Mouse (Mus musculus) forebrain, postnatal 0 days (tissue): ENCODE data around the gene Tmem178b. TPM values are rescaled to one million over a fixed set of nuclear protein-coding genes. Genes with fewer than 3 reads are reported as not detected.

ENCODE experiments used
- ATAC-seq: fragments of 200-750 bp; cut with Nextera tagmentation; 2 replicates; pipeline ENCODE4 v1.8.0; 2017; ENCODE audit warnings: mild to moderate bottlenecking, moderate library complexity
- DNase-seq: peaks from one replicate; pipeline ENCODE4 v3.0.0-alpha.2; 2015
- H3K27ac ChIP-seq: fragments of 300-500 bp; sonication (generic); 2 replicates; pipeline ENCODE4 v1.5.1; 2014; ENCODE audit warnings: low read depth, mild to moderate bottlenecking, antibody characterized with exemption, low read length, moderate library complexity, mixed read lengths
- H3K27me3 ChIP-seq: fragments of 300-500 bp; sonication (generic); 2 replicates; pipeline ENCODE4 v1.6.1; 2014; ENCODE audit warnings: mild to moderate bottlenecking, low read length, mixed read lengths; ENCODE audit not compliant: insufficient read depth
- H3K36me3 ChIP-seq: fragments of 300-500 bp; sonication (generic); 2 replicates; pipeline ENCODE4 v1.6.1; 2014; ENCODE audit warnings: mild to moderate bottlenecking, moderate library complexity; ENCODE audit not compliant: insufficient read depth
- H3K4me1 ChIP-seq: fragments of 300-500 bp; sonication (generic); 2 replicates; pipeline ENCODE4 v1.6.1; 2014; ENCODE audit warnings: antibody characterized with exemption; ENCODE audit not compliant: insufficient read depth
- H3K4me2 ChIP-seq: fragments of 300-500 bp; sonication (generic); 2 replicates; pipeline ENCODE4 v1.6.1; 2014; ENCODE audit warnings: low read depth, mild to moderate bottlenecking, moderate library complexity
- H3K4me3 ChIP-seq: fragments of 300-500 bp; sonication (generic); 2 replicates; pipeline ENCODE4 v1.5.1; 2014; ENCODE audit warnings: low read depth, low read length, mixed read lengths
- H3K9ac ChIP-seq: fragments of 300-500 bp; sonication (generic); 2 replicates; pipeline ENCODE4 v1.6.1; 2014; ENCODE audit warnings: mild to moderate bottlenecking
- H3K9me3 ChIP-seq: fragments of 300-500 bp; sonication (generic); 2 replicates; pipeline ENCODE4 v1.6.1; 2016; ENCODE audit warnings: low read length
- CTCF ChIP-seq: sonication (generic); IDR thresholded peaks from 2 replicates; pipeline ENCODE4 v1.5.1; 2016; ENCODE audit warnings: antibody characterized with exemption, control low read depth, low read depth
- WGBS: fragments of 180-500 bp; shearing (Covaris S2); extraction: QIAGEN DNeasy Blood & Tissue Kit; methylation state at CpG from one replicate; pipeline ENCODE4 v1.1.7; 2014; 5-methylcytosine and 5-hydroxymethylcytosine counted together
- polyA plus RNA-seq: library from polyadenylated mRNA; unstranded; fragments of >200 nt; fragmentation: Nextera tagmentation; extraction: Ambion mirVana; gene quantifications from 2 replicates; pipeline ENCODE4 v1.2.1, GENCODE M21; 2015
- total RNA-seq: library from RNA; depleted of rRNA; stranded (reverse); fragments of >200 nt; gene quantifications from 2 replicates; pipeline ENCODE4 v1.2.3, GENCODE M21; 2014

Gene Tmem178b
- total and polyA plus RNA-seq, 2 experiments from 2014 or later = 25.1 to 133 TPM

- no peaks in the 10 kb centered on the region for H3K36me3 ChIP-seq
- H3K27me3 ChIP-seq = no peaks in the 10 kb centered on the region
- H3K4me2 ChIP-seq = no peak overlapping the region
- no peak overlapping the region for H3K27ac ChIP-seq
- H3K9me3 ChIP-seq = no peaks in the 10 kb centered on the region
- DNase-seq (no peak), ATAC-seq (peak; percentile 34; the same call in 1 of the 2 replicates)
- H3K4me3 ChIP-seq = no peak overlapping the region
- no peak for TF ChIP-seq CTCF
- H3K9ac ChIP-seq = no peak overlapping the region
- 62% methylated on average over 4 of the region's 4 CpGs for WGBS
- no peaks in the 10 kb centered on the region for H3K4me1 ChIP-seq
These were observed 304.8 kb downstream of the Tmem178b start for GRCm38 (mm10) chr6:40177870-40178269.

DNA sequence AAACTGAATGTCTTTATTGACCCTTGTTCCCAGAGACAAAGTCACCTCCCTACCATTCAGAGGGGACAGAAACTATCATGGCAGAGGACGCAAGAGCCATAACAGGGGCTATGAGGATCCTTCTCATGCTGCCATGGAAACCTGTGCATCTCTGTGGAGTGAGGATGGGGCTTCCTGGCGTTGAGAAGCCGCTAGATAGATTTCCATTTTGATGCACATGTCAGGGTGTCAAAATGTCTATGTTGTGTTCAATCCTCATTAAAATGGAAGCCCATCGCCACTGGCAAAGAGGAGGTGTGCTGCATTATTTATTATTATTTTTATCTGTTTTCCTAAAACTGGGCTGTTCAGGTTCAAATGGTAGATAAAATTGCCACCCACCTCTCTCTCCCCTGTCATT, 307.5 kb downstream of the Tmem178b start:
- H3K4me2 ChIP-seq = no peak overlapping the region
- no peak overlapping the region for H3K27ac ChIP-seq
- no peak overlapping the region for H3K4me3 ChIP-seq
- no peak overlapping the region for H3K9ac ChIP-seq
- no peak for ATAC-seq
- no peaks in the 10 kb centered on the region for H3K36me3 ChIP-seq
- DNase-seq = no peak
- TF ChIP-seq CTCF = no peak
- 84% methylated on average over 4 of the region's 4 CpGs for WGBS
- no peaks in the 10 kb centered on the region for H3K9me3 ChIP-seq
- H3K4me1 ChIP-seq = no peaks in the 10 kb centered on the region
- H3K27me3 ChIP-seq = no peaks in the 10 kb centered on the region

GRCm38 (mm10) chr6:40200661-40201060, 327.6 kb downstream of the Tmem178b start:
- 44% methylated on average over 3 of the region's 3 CpGs for WGBS
- Histone ChIP-seq H3K4me1 (no peaks in the 10 kb centered on the region), H3K9me3 (no peaks in the 10 kb centered on the region), H3K9ac (no peak overlapping the region), H3K36me3 (no peaks in the 10 kb centered on the region), H3K27ac (no peak overlapping the region), H3K27me3 (no peaks in the 10 kb centered on the region), H3K4me2 (no peak overlapping the region), H3K4me3 (no peak overlapping the region)
- no peak for TF ChIP-seq CTCF
- peak; percentile 50 for ATAC-seq
- no peak for DNase-seq

DNA sequence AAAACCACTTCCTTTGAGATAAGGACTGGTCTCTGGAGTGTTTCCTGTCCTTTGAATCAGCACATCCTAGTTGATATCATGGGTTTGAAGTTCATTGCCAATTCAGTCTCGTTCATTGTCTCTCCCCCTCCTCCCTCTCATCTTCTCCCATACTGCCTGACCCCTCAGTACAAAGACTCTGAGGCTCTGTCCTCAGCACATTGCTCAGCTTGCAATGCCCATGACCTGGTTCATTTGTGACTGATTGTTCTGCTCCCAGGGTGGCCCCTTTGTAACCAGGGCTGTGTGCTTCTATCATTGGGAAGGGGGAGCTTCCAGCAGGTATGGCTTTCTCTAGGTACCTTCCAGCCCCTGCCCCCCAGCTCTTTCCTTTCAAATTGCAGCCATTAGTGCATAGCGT, 329.5 kb downstream of the Tmem178b start:
- WGBS = 59% methylated on average over 2 of the region's 2 CpGs
- H3K4me1 ChIP-seq = no peaks in the 10 kb centered on the region
- no peak overlapping the region for H3K4me2 ChIP-seq
- no peaks in the 10 kb centered on the region for H3K27me3 ChIP-seq
- no peak overlapping the region for H3K27ac ChIP-seq
- DNase-seq = no peak
- H3K9ac ChIP-seq = no peak overlapping the region
- ATAC-seq = no peak
- no peak for TF ChIP-seq CTCF
- no peak overlapping the region for H3K4me3 ChIP-seq
- H3K9me3 ChIP-seq = no peaks in the 10 kb centered on the region
- H3K36me3 ChIP-seq = no peaks in the 10 kb centered on the region

DNA sequence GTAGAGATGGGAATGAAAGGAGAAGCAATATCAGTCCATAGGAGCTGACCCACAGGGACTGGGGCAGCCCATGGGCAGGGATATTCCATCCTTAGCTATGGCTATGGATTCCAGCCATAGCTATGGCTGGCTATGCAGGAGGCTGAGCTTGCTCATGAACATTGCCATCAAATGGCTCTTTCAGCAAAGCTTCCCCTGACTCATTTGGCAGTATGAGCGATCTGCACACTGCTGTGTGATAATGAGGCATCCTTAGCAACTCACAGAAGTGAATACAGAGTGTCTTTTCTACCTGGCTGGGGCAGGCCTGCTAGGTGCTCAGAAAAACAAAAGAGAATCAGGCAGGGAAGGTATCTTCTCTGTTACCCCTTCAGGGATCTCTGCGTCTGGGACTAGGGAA, 332.3 kb downstream of the Tmem178b start:
- Histone ChIP-seq H3K36me3 (peaks cover 4% of the 10 kb centered on the region; the same call in 1 of the 2 replicates), H3K9me3 (no peaks in the 10 kb centered on the region), H3K9ac (no peak overlapping the region), H3K4me1 (no peaks in the 10 kb centered on the region), H3K4me2 (no peak overlapping the region), H3K27me3 (no peaks in the 10 kb centered on the region), H3K27ac (no peak overlapping the region), H3K4me3 (no peak overlapping the region)
- 79% methylated on average over 2 of the region's 2 CpGs for WGBS
- DNase-seq = no peak
- no peak; the same call in 1 of the 2 replicates for ATAC-seq
- no peak for TF ChIP-seq CTCF

DNA sequence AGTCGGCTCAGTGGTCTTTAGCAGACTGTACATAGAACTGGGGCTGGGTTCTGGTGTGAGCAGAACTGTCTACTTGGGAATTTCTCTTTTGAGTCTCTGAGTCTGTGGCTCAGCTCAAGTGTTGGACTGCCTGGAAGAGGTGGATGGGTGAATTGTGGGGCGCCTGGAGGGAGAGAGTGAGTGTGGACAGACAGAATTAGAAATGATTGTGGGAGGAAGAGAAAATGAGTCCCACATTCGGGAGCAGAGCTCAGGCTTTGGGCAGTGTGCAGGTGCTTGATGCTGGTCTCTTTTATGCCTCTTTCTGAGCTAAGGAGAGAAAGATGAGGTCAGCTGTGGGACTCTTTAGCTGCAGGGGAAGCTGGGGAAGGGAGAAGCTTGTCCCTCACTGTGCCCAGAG, 334.9 kb downstream of the Tmem178b start:
- H3K4me3 ChIP-seq = no peak overlapping the region
- no peaks in the 10 kb centered on the region for H3K9me3 ChIP-seq
- H3K36me3 ChIP-seq = peaks cover 4% of the 10 kb centered on the region; the same call in 1 of the 2 replicates
- no peaks in the 10 kb centered on the region for H3K27me3 ChIP-seq
- H3K9ac ChIP-seq = no peak overlapping the region
- H3K4me2 ChIP-seq = no peak overlapping the region
- H3K27ac ChIP-seq = no peak overlapping the region
- 90% methylated on average over 3 of the region's 3 CpGs for WGBS
- DNase-seq = no peak
- no peak for TF ChIP-seq CTCF
- H3K4me1 ChIP-seq = no peaks in the 10 kb centered on the region
- ATAC-seq = no peak

GRCm38 (mm10) chr6:40209172-40209571, 336.1 kb downstream of the Tmem178b start:
- H3K36me3 ChIP-seq = peaks cover 4% of the 10 kb centered on the region; the same call in 1 of the 2 replicates
- H3K9ac ChIP-seq = no peak overlapping the region
- no peak overlapping the region for H3K4me3 ChIP-seq
- no peak overlapping the region for H3K27ac ChIP-seq
- ATAC-seq = no peak
- H3K9me3 ChIP-seq = no peaks in the 10 kb centered on the region
- no peak for DNase-seq
- no peaks in the 10 kb centered on the region for H3K27me3 ChIP-seq
- no peak for TF ChIP-seq CTCF
- WGBS = 28% methylated on average over 2 of the region's 2 CpGs
- H3K4me2 ChIP-seq = no peak overlapping the region
- no peaks in the 10 kb centered on the region for H3K4me1 ChIP-seq

DNA sequence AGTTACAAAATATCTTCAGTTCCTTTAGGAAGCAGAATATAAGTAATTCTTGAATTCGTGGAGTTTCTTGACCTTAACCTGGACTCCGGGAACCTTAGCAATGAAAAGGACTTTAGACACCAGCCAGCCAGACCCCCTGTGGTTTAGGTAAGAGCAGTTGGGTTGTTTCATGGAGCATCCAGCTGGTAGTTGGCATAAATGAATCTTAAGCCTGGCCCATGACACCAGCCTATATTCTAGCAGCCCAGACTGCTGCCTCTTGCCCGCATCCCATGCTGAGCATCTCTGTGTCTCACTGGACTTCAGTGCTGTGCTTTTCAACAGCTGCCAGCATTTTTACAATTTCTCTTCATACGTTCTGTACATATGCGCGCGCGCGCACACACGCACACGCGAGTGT, 344.1 kb downstream of the Tmem178b start:
- Histone ChIP-seq H3K9me3 (no peaks in the 10 kb centered on the region), H3K9ac (no peak overlapping the region), H3K4me3 (no peak overlapping the region), H3K27ac (no peak overlapping the region), H3K4me1 (no peaks in the 10 kb centered on the region), H3K27me3 (no peaks in the 10 kb centered on the region), H3K36me3 (no peaks in the 10 kb centered on the region), H3K4me2 (no peak overlapping the region)
- no peak for TF ChIP-seq CTCF
- DNase-seq (no peak), ATAC-seq (no peak)
- 91% methylated on average over 12 of the region's 12 CpGs for WGBS
